8 mouse cellular contexts compared by ENCODE assay signal in genomic region chr5:150118124-150118454, GRCm38 (mm10). TPM values are rescaled to one million over a fixed set of nuclear protein-coding genes. Genes with fewer than 3 reads are reported as not detected.
DNase-seq lines count a peak whose midpoint lies in the region; ATAC-seq and TF ChIP-seq lines count a peak whose summit lies in the region.

No protein-coding gene starts in this region.

- intact Hi-C loops in heart, postnatal 36 days (cut with DNase I) = loop anchor here (10.0 kb wide), 1 partner anchor 97 kb away; no protein-coding TSS in a partner anchor

- peak overlapping the region; percentile 83 for H3K27ac ChIP-seq in heart, embryonic 10.5 days
- H3K27ac ChIP-seq in thymus, adult 2 months (ENCODE audit: control insufficient read depth, insufficient read depth, low read length) = no peak overlapping the region
- no peak overlapping the region for H3K27ac ChIP-seq in liver, embryonic 13.5 days

- TF ChIP-seq POLR2A in thymus, adult 2 months (IDR thresholded peaks at IDR 0.05; ENCODE audit: control insufficient read depth, extremely low read depth, insufficient read depth, low read length, poor library complexity) = no peak

- no peak for ATAC-seq in liver, embryonic 13.5 days (ENCODE audit: low read depth)

- peaks cover 22% of the 10 kb centered on the region for H3K4me1 ChIP-seq in heart, embryonic 10.5 days
- H3K4me1 ChIP-seq in thymus, adult 2 months (replicated peaks; ENCODE audit: control insufficient read depth, insufficient read depth, low read length) = peaks cover 13% of the 10 kb centered on the region
- peaks cover 37% of the 10 kb centered on the region for H3K4me1 ChIP-seq in liver, embryonic 13.5 days (replicated peaks)

- no peak for TF ChIP-seq CTCF in thymus, adult 2 months (IDR thresholded peaks at IDR 0.05; ENCODE audit: borderline replicate concordance, control insufficient read depth, extremely low read depth, insufficient read depth, low read length, poor library complexity)

- H3K27me3 ChIP-seq in heart, embryonic 10.5 days (ENCODE audit: insufficient read depth, poor library complexity, severe bottlenecking) = no peaks in the 10 kb centered on the region; the same call in 1 of the 2 replicates
- no peaks in the 10 kb centered on the region for H3K27me3 ChIP-seq in thymus, adult 2 months (ENCODE audit: control insufficient read depth, insufficient read depth, low read length)
- no peaks in the 10 kb centered on the region for H3K27me3 ChIP-seq in liver, embryonic 13.5 days

- H3K9me3 ChIP-seq in heart, embryonic 10.5 days = 0 out of 2 replicates have a peak, but pooled peaks cover 5% of the 10 kb centered on the region
- H3K9me3 ChIP-seq in liver, embryonic 13.5 days (replicated peaks) = peaks cover 7% of the 10 kb centered on the region; the same call in 1 of the 2 replicates

- no peak for DNase-seq in heart, embryonic 10.5 days (ENCODE audit: low spot score)
- no peak for DNase-seq in heart, postnatal 36 days
- DNase-seq in thymus, postnatal 0 days (ENCODE audit: low spot score) = peak; percentile 2
- no peak for DNase-seq in thymus, adult 2 months
- DNase-seq in liver, embryonic 13.5 days = no peak
- DNase-seq in urinary bladder, postnatal 4 days (ENCODE audit: low spot score in 2 of 2) = no peak
- DNase-seq in right cerebral cortex, postnatal 4 days = no peak
- DNase-seq in kidney, adult 11 months = no peak

- peak overlapping the region; percentile 85 for H3K4me3 ChIP-seq in heart, embryonic 10.5 days
- no peak overlapping the region for H3K4me3 ChIP-seq in thymus, adult 2 months (ENCODE audit: control insufficient read depth, insufficient read depth, low read length)
- H3K4me3 ChIP-seq in liver, embryonic 13.5 days (replicated peaks) = peak overlapping the region; percentile 74

- H3K9ac ChIP-seq in liver, embryonic 13.5 days = peak overlapping the region; percentile 23

- 18% methylated on average over 8 of the region's 8 CpGs for WGBS in heart, embryonic 10.5 days
- 7% methylated on average over 8 of the region's 8 CpGs for WGBS in thymus, adult 2 months
- WGBS in liver, embryonic 13.5 days (ENCODE audit: insufficient replicate concordance) = 12% methylated on average over 8 of the region's 8 CpGs

- no peaks in the 10 kb centered on the region for H3K36me3 ChIP-seq in heart, embryonic 10.5 days
- H3K36me3 ChIP-seq in thymus, adult 2 months (ENCODE audit: control insufficient read depth, insufficient read depth, low read length) = no peaks in the 10 kb centered on the region
- no peaks in the 10 kb centered on the region for H3K36me3 ChIP-seq in liver, embryonic 13.5 days

- peak overlapping the region; percentile 94 for H3K4me2 ChIP-seq in liver, embryonic 13.5 days

RNA-seq across cellular contexts. Expression of gene Fry, which starts 0.4 kb away (rescaled TPM):
- 14.7 and 20.3 TPM in 2 replicates for polyA plus RNA-seq in heart, embryonic 10.5 days (2016; fragmentation: Nextera tagmentation; extraction: Ambion mirVana)
- total RNA-seq in heart, postnatal 36 days (2021) = 100 to 1,000 TPM; 134 to 136 TPM
- polyA plus RNA-seq in thymus, postnatal 0 days (2015; fragmentation: Nextera tagmentation; extraction: Ambion mirVana) = 3.6 and 5.3 TPM in 2 replicates
- polyA plus RNA-seq in thymus, adult 2 months (2012; rRNA removed) = 9.3 and 9.8 TPM in 2 replicates
- polyA plus RNA-seq in liver, embryonic 13.5 days (2015; fragmentation: Nextera tagmentation; extraction: Ambion mirVana) = 2.4 TPM in 2 replicates
